Mouse (Mus musculus): ENCODE measurements around the gene Htr1d. TPM values are rescaled to one million over a fixed set of nuclear protein-coding genes. Genes with fewer than 3 reads are reported as not detected.

Htr1d gene
- total and polyA plus RNA-seq, 3 experiments = 0.05 TPM; not detected in 2

- no peak overlapping the region for H3K4me3 ChIP-seq (ENCODE audit: low read depth, low read length)
- DNase-seq (ENCODE audit: low spot score) = no peak
- ATAC-seq (ENCODE audit: extremely low read depth, insufficient number of reproducible peaks, low FRiP score, poor library complexity, severe bottlenecking) = no peak
- H3K36me3 ChIP-seq (replicated peaks) = no peaks in the 10 kb centered on the region
- no peaks in the 10 kb centered on the region for H3K4me1 ChIP-seq (ENCODE audit: insufficient read depth, low read depth, low read length)
- H3K9me3 ChIP-seq (replicated peaks) = no peaks in the 10 kb centered on the region
- TF ChIP-seq GATA1 (IDR thresholded peaks at IDR 0.05; ENCODE audit: borderline replicate concordance, low read length) (no peak), POLR2AphosphoS5 (IDR thresholded peaks at IDR 0.05; ENCODE audit: insufficient replicate concordance, low read depth, low read length) (no peak), TAL1 (conservative IDR thresholded peaks at IDR 0.05; ENCODE audit: low read depth, low read length) (no peak), CTCF (IDR thresholded peaks at IDR 0.05; ENCODE audit: low read depth, low read length) (no peak), GATA2 (IDR thresholded peaks at IDR 0.05; ENCODE audit: borderline replicate concordance, low read depth, low read length) (no peak)
- H3K27me3 ChIP-seq (ENCODE audit: insufficient read depth, low read length) = peaks cover 3% of the 10 kb centered on the region
Measured at GRCm38 (mm10) chr4:136430609-136431375, 7.5 kb downstream of the Htr1d start.

- no peak overlapping the region for H3K4me3 ChIP-seq (ENCODE audit: low read depth, low read length)
- peaks cover 3% of the 10 kb centered on the region for H3K27me3 ChIP-seq (ENCODE audit: insufficient read depth, low read length)
- no peaks in the 10 kb centered on the region for H3K36me3 ChIP-seq (replicated peaks)
- no peak for DNase-seq (ENCODE audit: low spot score)
- no peak for ATAC-seq (ENCODE audit: extremely low read depth, insufficient number of reproducible peaks, low FRiP score, poor library complexity, severe bottlenecking)
- no peaks in the 10 kb centered on the region for H3K4me1 ChIP-seq (ENCODE audit: insufficient read depth, low read depth, low read length)
- no peaks in the 10 kb centered on the region for H3K9me3 ChIP-seq (replicated peaks)
- TF ChIP-seq GATA2 (IDR thresholded peaks at IDR 0.05; ENCODE audit: borderline replicate concordance, low read depth, low read length) = no peak
- peak; percentile 45 for TF ChIP-seq CTCF (IDR thresholded peaks at IDR 0.05; ENCODE audit: low read depth, low read length)
- no peak for TF ChIP-seq GATA1 (IDR thresholded peaks at IDR 0.05; ENCODE audit: borderline replicate concordance, low read length)
Measured at GRCm38 (mm10) chr4:136431376-136431693, 8.0 kb downstream of the Htr1d start.

- no peak for TF ChIP-seq TAL1 (conservative IDR thresholded peaks at IDR 0.05; ENCODE audit: low read depth, low read length)
- no peak for TF ChIP-seq GATA2 (IDR thresholded peaks at IDR 0.05; ENCODE audit: borderline replicate concordance, low read depth, low read length)
- TF ChIP-seq POLR2AphosphoS5 (IDR thresholded peaks at IDR 0.05; ENCODE audit: insufficient replicate concordance, low read depth, low read length) = no peak
- no peak for TF ChIP-seq CTCF (IDR thresholded peaks at IDR 0.05; ENCODE audit: low read depth, low read length)
- TF ChIP-seq GATA1 (IDR thresholded peaks at IDR 0.05; ENCODE audit: borderline replicate concordance, low read length) = no peak
- no peaks in the 10 kb centered on the region; the same call in 1 of the 2 replicates for H3K27me3 ChIP-seq (ENCODE audit: insufficient read depth, low read length)
- no peak for DNase-seq (ENCODE audit: low spot score)
Measured at GRCm38 (mm10) chr4:136434029-136434428, 10.7 kb downstream of the Htr1d start.

GRCm38 (mm10) chr4:136439106-136439505 lies 15.8 kb downstream of the Htr1d start:
- DNase-seq (ENCODE audit: low spot score) (no peak), ATAC-seq (ENCODE audit: extremely low read depth, insufficient number of reproducible peaks, low FRiP score, poor library complexity, severe bottlenecking) (no peak)
- Histone ChIP-seq H3K4me1 (ENCODE audit: insufficient read depth, low read depth, low read length) (no peaks in the 10 kb centered on the region), H3K4me3 (ENCODE audit: low read depth, low read length) (no peak overlapping the region), H3K36me3 (replicated peaks) (no peaks in the 10 kb centered on the region), H3K9me3 (replicated peaks) (no peaks in the 10 kb centered on the region), H3K27me3 (ENCODE audit: insufficient read depth, low read length) (no peaks in the 10 kb centered on the region; the same call in 1 of the 2 replicates)
- TF ChIP-seq CTCF (IDR thresholded peaks at IDR 0.05; ENCODE audit: low read depth, low read length) (no peak), GATA1 (IDR thresholded peaks at IDR 0.05; ENCODE audit: borderline replicate concordance, low read length) (no peak)

More at GRCm38 (mm10) chr4:136434029-136434428, 10.7 kb downstream of the Htr1d start:
- Histone ChIP-seq H3K4me1 (ENCODE audit: insufficient read depth, low read depth, low read length) (no peaks in the 10 kb centered on the region), H3K4me3 (ENCODE audit: low read depth, low read length) (no peak overlapping the region), H3K9me3 (replicated peaks) (no peaks in the 10 kb centered on the region), H3K36me3 (replicated peaks) (no peaks in the 10 kb centered on the region)
- no peak for ATAC-seq (ENCODE audit: extremely low read depth, insufficient number of reproducible peaks, low FRiP score, poor library complexity, severe bottlenecking)

GRCm38 (mm10) chr4:136441354-136442043 lies 18.2 kb downstream of the Htr1d start:
- Histone ChIP-seq H3K27me3 (ENCODE audit: insufficient read depth, low read length) (no peaks in the 10 kb centered on the region; the same call in 1 of the 2 replicates), H3K4me3 (ENCODE audit: low read depth, low read length) (no peak overlapping the region), H3K36me3 (replicated peaks) (no peaks in the 10 kb centered on the region), H3K4me1 (ENCODE audit: insufficient read depth, low read depth, low read length) (no peaks in the 10 kb centered on the region), H3K9me3 (replicated peaks) (no peaks in the 10 kb centered on the region)
- no peak for ATAC-seq (ENCODE audit: extremely low read depth, insufficient number of reproducible peaks, low FRiP score, poor library complexity, severe bottlenecking)
- TF ChIP-seq GATA1 (IDR thresholded peaks at IDR 0.05; ENCODE audit: borderline replicate concordance, low read length) (no peak), CTCF (IDR thresholded peaks at IDR 0.05; ENCODE audit: low read depth, low read length) (no peak), GATA2 (IDR thresholded peaks at IDR 0.05; ENCODE audit: borderline replicate concordance, low read depth, low read length) (no peak), TAL1 (conservative IDR thresholded peaks at IDR 0.05; ENCODE audit: low read depth, low read length) (no peak), POLR2AphosphoS5 (IDR thresholded peaks at IDR 0.05; ENCODE audit: insufficient replicate concordance, low read depth, low read length) (no peak)
- DNase-seq (ENCODE audit: low spot score) = no peak

GRCm38 (mm10) chr4:136444561-136444960 lies 21.2 kb downstream of the Htr1d start:
- DNase-seq (ENCODE audit: low spot score) (no peak), ATAC-seq (ENCODE audit: extremely low read depth, insufficient number of reproducible peaks, low FRiP score, poor library complexity, severe bottlenecking) (no peak)
- H3K4me1 ChIP-seq (ENCODE audit: insufficient read depth, low read depth, low read length) = no peaks in the 10 kb centered on the region
- H3K36me3 ChIP-seq (replicated peaks) = no peaks in the 10 kb centered on the region
- no peaks in the 10 kb centered on the region; the same call in 1 of the 2 replicates for H3K27me3 ChIP-seq (ENCODE audit: insufficient read depth, low read length)
- H3K4me3 ChIP-seq (ENCODE audit: low read depth, low read length) = no peak overlapping the region
- TF ChIP-seq GATA2 (IDR thresholded peaks at IDR 0.05; ENCODE audit: borderline replicate concordance, low read depth, low read length) = no peak
- TF ChIP-seq TAL1 (conservative IDR thresholded peaks at IDR 0.05; ENCODE audit: low read depth, low read length) = no peak
- TF ChIP-seq POLR2AphosphoS5 (IDR thresholded peaks at IDR 0.05; ENCODE audit: insufficient replicate concordance, low read depth, low read length) = no peak
- no peak for TF ChIP-seq CTCF (IDR thresholded peaks at IDR 0.05; ENCODE audit: low read depth, low read length)
- TF ChIP-seq GATA1 (IDR thresholded peaks at IDR 0.05; ENCODE audit: borderline replicate concordance, low read length) = no peak
- no peaks in the 10 kb centered on the region for H3K9me3 ChIP-seq (replicated peaks)

Data from G1E (cell line).